Mouse (Mus musculus): ENCODE measurements at regions not wholly inside any gene's neighbourhood (a gene's known extent, or its start where the extent isn't known, plus 50 kb on each side); places are given as distances from the start of the nearest gene placed in this dataset.
A peak's percentile ranks its signal among the peaks of the same experiment; 100 is the strongest.

DNA sequence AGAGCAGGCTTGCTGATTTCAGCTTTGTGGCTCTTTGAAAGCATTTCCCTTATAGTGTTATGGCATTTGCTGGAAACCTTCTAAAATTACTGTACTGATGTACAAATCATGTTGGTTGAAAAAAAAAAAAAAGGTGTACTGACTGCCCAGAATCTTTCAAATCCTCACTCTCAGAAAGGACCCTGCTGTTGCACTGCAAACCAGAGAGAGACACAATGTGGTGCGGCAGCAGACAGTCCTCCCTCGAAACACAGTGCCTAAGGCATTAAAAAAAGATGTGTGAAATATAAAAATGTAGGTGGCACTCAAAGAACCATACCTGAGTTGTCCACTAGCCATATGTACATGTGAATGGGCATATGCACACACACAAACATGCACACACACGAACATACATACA, 128.3 kb downstream of the Actr3 start:
- no peak for DNase-seq (ENCODE audit: low spot score in 2 of 2)

DNA sequence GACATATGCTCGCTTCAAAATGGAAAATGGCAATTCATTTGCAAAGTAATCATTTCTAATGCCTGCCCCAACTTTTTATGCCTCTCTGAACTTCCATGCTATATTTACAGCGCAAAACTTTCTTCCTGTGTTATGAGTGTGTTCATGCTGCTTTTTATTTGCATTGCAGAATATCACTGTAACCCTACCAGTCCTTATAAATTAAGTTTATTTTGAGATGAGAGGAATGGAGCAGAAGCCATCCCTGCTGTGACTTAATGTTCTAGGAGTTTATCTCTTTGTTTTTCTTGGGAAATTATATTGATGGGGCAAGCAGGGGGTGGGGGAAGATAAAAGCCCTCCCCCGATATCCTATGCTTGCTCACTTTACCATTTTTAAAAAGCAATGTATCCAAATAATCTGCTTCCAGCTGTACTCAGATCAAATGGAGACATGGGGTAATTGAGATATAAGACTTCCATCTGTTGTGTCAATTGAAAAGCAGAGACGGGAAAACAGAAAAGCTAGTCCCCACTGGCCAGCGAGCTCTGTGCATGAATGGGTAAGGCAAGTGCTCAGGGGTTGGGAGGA, 136.9 kb downstream of the Actr3 start:
- no peak for DNase-seq (ENCODE audit: low spot score in 2 of 2)

DNA sequence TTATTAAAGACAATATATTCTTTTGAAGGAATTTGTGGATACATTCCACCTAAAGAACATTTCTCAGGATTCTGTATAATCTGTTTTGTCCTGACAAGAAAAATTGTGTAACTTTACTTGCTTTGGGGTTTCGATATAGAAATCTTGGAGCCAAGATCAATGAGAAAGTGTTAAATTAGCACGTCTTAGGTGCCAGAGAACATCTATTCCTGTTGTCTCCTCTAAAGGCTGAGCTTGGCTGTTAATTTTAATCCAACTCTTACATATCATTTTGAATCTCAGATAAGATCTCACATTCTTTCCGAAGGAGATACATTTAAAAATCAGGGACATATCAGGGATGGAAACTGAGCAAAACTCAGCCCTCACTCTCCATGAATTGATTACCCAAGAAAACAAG, 139.9 kb downstream of the Actr3 start:
- no peak for DNase-seq (ENCODE audit: low spot score in 2 of 2)

DNA sequence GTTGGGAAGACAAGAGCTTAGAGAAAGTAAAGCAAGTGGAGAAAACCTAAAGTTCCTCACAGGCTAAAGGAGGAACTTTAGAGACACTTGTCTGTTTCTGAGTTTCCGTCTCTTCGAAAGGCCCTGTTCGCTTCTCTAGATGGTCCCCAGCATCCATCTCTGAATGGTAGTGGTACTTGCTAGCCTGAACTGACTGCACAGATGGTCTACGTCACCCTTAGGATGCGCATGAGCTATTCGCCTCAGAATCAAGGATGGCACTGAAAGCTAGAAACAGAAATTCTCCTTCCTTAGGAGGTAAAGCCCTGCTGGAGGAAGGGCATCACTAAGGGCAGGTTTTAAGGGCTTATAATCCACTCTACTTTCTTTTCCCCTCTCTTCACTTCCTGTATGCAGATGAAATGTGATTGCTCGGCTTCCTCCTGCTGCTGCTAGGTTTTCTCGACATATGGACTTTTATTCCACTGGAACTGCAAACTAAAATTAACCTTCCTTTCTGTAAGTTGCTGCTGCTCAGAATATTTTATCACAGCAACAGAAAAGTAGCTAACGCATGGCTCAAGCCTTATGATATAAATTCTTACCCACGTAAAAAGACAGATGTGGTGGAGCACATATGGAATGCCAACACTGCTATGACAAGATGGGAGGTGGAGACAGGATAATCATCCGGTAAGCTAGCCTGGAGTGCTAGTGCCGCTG, 145.1 kb downstream of the Actr3 start:
- DNase-seq (ENCODE audit: low spot score in 2 of 2) = no peak

DNA sequence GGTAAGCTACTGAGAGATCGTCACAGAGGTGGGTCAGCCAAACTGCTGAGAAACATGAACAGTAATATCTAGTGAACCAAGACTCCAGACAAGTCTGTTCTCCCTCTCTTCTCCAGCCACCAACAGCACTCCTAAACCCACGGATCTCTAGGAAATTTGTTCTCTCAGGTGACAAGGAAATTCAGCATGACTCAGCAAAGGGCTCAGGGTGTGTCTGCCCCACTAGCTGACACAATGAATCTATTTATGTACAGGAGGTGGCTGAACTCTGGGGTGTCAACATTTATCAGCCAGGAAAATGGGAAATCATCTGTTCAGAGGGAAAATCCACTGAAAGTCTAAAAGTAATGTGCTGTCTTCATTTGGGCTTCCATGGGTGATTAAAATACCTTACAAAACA, 149.2 kb downstream of the Actr3 start:
- DNase-seq (ENCODE audit: low spot score in 2 of 2) = no peak

DNA sequence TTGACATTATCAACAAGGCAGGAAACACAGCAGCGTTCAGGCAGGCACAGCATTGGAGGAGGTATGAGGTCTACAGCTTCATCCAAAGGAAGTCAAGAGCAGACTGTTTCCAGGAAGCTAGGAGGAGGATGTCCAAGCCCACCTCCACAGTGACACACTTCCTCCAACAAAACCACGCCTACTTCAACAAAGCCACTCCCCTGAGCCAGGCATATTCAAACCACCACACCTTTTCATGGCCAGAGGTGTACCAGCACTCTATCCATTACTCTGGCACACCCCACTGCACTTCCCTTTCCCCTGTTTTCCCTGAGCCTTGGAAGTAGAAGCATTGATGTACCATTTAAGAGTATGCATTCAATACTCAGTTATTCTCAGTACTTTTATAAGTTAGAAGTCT, 150.8 kb downstream of the Actr3 start:
- no peak for DNase-seq (ENCODE audit: low spot score in 2 of 2)

DNA sequence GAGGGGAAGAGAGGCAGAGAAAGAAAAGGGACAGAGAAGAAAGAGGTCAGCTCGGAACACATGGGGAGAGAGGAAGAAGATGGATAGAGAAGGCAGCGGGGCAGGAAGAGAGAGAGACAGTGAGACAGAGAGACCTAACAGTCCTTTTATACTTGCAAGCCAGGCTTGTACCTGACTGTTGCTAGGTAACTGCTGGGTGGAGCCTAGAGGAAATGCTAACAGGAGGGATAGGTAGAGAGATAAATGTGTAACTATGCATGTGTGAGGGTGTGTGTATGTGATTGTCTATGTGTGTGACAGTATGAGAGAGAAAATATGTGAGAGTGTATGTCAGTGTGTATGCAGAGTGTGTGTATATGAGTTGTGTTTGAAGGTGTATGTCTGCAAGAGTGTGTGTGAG, 161.8 kb downstream of the Actr3 start:
- DNase-seq (ENCODE audit: low spot score in 2 of 2) = no peak

DNA sequence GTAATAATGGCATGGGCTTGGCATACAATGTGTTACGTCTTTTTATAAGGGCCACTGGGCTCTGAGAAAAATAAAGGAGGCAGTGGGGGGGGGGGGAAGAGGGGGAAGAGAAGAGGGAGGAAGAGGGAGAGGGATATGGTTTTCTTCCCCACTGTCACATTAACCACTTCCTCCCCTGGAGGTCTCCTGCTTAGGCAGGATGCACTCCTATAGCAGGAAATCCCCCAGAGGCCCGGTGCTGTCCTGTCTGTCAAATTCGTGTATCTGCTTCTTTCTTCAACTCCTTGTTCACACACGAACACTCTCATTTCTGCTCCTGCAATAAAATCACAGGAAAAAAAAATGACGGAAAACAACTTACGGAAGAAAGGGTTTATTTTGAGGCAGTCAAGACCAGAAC, 171.8 kb downstream of the Actr3 start:
- no peak for DNase-seq (ENCODE audit: low spot score in 2 of 2)

DNA sequence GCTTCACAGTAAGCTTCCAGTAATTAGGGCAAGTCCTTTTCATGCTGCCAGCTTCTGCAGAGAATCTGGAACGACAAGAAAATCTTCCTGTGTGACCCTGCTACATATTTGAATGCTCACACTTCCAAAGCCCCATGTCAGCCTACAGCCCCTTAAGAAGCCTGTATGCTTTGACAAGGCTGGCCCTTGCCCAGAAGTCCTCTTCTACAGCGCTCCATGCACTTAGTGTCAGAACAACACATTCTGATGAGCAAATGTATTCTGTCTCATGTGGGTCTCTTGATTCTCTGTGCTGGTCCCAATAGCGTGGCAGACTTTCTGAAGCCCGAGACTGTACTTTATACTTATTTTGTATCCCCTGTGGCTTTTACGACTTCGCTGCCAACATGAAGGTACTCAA, 172.5 kb downstream of the Actr3 start:
- DNase-seq (ENCODE audit: low spot score in 2 of 2) = no peak

DNA sequence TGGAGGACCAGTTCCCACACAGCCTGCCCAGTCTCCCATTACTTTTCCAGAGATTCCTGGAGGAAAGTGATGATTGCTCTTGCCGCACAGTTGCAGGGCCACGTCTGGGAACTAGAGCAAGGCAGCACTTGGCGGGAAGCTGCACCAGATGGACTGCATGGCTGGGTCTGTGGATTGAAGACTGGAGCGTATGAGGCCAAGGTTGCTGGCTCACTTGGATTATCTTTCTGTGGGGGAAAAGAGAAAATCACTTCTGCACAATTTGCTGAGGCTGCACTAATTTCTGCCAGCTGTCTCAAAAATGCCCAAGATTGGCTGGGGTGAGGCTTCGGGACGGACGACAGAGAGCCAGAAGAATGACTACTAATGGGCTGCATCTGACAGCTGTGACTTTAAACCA, 193.2 kb downstream of the Actr3 start:
- DNase-seq (ENCODE audit: low spot score in 2 of 2) = peak; percentile 23 to 54

DNA sequence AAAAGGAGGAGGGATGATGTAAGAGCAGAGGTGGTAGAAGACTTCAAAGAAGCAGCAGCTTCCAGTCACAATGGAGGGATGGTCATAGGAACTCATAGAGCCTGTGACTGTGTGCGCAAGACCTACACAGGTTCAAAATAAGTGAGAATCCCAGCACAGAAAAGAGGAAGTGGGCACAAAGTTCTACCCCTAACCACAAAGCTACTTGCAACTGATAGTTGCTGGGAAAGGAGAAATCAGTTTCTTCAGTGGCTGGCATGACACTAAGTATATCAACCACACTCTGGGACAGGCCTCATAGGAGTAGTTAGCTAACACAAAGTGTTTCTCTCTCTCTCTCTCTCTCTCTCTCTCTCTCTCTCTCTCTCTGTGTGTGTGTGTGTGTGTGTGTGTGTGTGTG, 193.8 kb downstream of the Actr3 start:
- no peak for DNase-seq (ENCODE audit: low spot score in 2 of 2)

DNA sequence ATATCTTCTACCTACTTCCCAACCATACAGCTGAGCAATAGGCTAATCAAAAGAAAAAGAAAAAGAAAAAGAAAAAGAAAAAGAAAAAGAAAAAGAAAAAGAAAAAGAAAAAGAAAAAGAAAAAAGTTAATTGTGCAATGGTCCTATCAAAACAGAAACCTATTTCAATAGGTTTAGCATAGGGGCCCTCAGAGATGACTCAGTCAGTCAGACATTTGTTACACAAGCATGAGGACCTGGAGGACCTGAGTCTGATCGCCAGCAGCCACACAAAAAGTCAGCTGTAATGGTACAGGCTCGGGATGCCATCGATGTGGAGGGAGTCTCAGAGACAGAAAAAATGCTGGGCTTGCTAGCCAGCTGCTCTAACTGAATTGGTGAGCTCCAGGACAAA, 197.9 kb downstream of the Actr3 start:
- DNase-seq (ENCODE audit: low spot score in 2 of 2) = no peak

DNA sequence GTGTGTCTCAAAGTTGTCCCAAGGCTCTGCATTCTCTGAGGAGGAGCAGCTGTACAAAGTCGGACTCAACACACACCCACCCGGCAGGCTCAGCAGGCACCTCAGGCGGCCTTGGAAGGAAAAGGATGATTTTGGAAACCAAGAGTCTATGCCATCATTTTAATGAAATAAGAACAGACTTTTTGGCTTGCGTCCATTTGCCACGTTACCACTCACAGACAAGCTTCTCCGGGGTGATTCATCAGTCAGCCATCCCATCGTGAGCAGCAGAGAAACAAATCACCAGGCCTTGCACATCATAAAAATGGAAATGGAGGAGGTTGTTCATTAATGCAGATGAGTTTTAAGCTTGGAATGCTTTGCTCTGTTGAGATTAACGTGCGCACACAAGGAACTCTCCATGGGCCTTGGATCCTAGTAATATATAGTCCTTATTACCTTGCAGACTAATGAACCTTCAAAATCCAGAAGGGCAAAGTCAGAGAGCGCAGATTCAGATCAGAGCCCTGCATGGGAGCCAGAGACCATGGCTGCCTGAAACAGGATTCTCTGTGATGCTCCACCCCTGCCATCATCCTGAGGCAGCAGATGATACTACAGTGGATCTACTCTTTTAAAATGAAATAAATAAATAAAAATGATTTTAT, 198.5 kb downstream of the Actr3 start:
- peak; percentile 19 to 36 for DNase-seq (ENCODE audit: low spot score in 2 of 2)

DNA sequence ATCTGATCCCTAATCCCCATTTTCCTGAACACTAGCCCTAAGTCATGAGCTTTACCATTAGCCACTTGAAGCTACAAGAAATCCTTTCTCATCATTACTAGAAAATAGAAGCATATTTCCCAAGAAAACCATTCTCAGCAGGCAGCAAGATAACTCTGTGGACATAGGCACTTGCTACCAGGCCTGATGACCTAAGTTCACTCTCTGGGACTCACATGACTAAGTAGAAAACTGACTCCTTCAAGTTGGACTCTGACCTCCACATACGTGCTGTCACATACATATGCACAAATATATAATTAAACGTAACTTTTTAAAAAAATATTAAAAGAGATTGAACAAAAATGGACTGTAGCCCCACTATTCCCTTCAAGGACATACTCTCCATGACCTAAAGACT, 200.8 kb downstream of the Actr3 start:
- DNase-seq (ENCODE audit: low spot score in 2 of 2) = no peak

DNA sequence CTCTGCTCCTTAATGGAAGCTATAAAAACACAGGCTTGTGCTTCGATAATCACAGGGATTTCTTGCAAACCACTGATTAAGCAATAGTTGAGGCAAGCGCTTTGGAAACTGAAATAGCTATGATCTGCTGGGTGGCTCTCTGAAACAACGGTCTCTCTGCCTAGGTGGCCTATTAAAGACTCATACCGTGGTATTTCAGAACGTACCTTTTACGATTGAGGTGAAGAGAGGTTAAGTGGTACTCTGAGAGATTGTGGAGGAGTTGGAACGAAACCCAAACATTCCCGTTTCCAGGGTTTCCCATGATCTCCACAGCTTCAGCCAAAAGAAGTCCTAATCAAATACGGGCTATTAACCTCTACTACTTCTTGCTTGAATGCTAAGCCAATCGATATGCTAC, 212.2 kb downstream of the Actr3 start:
- DNase-seq (ENCODE audit: low spot score in 2 of 2) = no peak

DNA sequence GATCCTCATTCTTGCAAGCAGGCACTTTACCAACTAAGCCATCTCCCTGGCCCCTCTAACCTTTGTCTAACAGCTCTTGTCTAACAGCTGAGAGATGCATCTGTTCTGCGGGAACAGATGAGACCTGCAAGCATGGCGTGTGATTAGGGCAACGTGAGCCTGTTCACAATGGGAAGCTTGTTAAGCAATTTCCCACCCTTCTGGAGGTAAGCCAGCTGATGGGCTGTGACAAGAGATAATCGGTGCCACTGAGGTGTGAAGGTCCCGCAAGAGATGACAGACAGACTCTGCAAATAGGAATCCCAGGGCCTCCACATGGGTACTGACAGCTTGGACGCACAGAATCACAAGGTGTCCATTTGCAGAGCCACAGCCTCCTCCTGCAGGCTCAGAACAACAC, 219.3 kb downstream of the Actr3 start:
- DNase-seq (ENCODE audit: low spot score in 2 of 2) = peak; percentile 13 to 46

DNA sequence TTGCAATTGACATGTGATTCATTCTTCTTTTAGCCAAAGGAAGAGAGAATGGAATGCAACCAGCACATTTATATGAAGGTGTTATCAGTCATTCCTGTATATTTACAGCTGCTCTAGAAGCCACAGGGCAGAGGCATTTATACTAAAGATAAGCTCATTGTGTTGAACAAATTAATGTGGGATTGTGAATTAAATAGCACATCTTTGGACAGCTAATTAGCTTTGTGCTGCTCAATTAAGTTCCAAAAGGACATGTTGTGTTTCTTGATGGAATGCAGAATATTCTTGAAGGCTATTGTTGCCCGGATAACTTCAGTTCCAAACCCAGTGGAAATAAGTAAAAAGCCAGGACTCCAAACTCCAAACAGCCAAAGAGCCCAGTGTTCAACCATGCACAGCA, 248.4 kb downstream of the Actr3 start:
- DNase-seq (ENCODE audit: low spot score in 2 of 2) = no peak

DNA sequence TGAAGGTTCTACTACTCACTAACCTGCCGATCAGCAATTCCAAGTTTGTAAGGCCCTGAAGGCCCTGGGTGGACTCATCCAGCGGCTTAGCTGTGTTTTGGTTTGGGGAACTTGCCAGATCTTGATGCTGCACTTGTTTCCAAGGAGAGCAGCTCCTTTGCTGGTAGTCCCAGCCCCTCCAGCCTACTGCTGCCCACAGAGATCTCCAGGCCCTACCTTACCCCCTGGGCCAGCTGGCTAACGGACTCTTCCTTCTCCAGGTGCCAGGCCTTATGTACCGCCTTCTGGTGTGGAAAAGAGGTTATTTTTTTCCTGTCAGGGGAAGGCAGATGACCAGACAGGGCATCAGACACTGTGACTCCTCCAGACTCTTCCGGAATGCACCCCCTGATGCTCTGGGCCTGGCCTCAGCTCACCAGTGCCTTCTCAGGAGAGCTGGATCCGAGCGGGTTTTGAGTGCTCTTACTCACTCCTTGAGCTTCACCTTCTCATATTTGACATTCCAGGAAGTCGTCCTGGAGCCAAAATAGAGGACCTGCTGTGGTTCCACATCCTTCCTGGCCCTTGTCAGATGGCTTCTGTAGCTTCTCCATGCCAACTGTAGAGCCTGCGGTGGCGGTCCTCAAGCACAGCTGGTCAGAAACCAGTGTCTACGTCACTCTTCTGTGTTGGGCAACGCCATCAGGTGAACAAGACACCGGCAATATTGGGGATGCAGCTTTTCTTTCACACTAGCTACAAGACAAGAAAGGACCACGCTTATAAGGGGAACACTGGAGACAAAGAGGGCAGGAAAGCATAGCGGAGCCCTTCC, 259.2 kb downstream of the Actr3 start:
- DNase-seq (ENCODE audit: low spot score in 2 of 2) = no peak

DNA sequence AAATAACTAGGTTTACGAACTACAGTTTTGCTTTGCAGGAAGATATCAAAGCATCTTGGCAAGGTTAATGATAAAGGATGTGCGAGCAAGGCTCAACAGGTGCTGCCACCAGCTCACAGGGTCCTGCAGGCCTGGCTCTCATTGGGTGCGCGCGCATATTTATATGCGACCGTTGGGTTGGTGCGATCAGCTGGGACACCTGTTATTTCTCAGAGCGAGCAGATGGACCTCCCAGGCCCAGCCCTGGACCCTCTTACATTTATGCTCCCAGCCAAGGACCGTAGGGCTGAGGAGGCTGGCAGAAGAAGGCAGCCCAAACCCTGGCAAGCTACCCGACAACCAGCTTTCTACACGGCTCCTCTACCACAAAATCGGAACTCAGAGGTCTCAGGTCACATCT, 260.8 kb downstream of the Actr3 start:
- DNase-seq (ENCODE audit: low spot score in 2 of 2) = no peak

DNA sequence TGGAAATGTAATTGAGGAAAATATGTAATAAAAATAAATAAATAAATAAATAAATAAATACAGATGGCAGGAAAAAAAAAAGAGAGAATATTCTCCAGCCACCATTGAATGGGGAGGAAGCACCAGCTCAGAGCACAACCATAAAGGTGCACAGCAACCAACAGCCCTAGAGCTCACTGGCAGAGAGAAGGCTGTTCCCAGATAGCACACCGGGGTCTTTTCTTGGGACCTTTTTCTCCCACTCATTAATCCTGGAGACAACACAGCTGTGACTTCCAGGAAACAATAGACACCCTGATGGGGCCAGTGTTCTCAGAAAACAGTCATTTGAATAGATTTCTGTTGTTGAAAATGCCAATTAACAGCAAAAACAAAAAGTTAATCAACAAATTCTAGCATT, 263.1 kb downstream of the Actr3 start:
- DNase-seq (ENCODE audit: low spot score in 2 of 2) = peak in 1 of 2 experiments; percentile 2

DNA sequence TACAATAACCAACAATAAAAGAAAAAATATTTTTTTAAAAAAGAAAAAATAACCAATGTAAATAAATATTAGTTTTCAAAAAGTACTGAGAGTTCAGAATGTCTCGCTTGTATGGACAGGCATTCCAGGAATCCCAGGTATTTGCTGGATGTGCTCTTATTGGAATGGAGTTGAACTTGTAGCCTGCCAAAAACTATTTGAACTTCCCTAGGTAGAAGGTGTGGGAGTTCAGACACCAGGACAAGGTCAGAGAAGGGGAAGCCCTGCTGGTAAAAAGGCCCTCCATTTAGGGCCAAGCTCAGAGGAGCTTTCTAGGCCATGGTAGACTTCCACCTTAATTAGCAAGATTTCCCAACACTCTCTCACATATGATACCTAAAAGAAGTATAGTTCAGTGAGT, 270.3 kb downstream of the Actr3 start:
- DNase-seq (ENCODE audit: low spot score in 2 of 2) = no peak

DNA sequence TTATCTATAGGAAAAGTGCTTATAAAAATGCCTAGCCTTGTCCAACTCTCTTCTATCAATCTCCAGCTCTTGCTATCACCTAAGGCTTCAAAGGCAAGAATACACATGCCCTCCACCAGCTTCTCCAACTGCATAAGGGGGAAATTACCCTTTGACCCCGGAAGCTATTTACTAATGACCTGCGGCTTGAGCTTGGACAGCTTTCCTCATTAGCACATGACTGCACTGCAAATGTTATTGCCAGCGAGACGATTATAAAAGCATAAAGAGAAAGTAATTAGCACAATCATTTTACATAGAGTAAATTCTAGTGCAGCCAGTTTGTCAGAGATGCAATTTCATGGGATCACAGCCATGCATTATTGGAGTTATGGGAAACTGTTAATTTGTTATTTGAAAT, 277.0 kb downstream of the Actr3 start:
- DNase-seq (ENCODE audit: low spot score in 2 of 2) = no peak

Data from layer of hippocampus, postnatal 14 days (tissue).